Mouse (Mus musculus): ENCODE measurements around the gene Pkdcc. TPM values are rescaled to one million over a fixed set of nuclear protein-coding genes. Genes with fewer than 3 reads are reported as not detected.

Pkdcc gene
- total RNA-seq, 2 experiments from 2014 or later: 11.7 to 15.7 TPM

DNA sequence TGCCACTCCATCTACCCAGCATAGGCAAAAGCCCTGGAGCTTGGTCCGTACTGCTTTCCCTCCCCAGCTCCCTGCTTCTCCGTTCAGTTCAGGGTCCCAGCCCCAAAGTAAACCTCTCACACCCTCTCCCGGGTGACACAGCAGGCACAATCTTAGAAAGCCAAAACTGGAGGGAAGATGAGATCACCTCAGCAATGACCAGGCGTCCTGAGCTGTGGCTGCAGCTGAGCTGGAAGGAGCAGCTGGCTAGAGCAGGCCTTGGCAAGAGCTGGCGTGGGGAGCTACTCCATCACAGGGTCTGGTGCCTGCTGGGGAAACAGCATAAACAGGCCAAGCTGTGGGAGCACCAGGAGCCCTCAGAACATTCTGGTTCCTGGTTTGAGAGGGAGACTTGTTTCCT is 4.6 kb upstream of the Pkdcc start:
- intact Hi-C loops (cut with DNase I): no loop called here
- DNase-seq (ENCODE audit: low spot score in 2 of 2): no peak

- DNase-seq (ENCODE audit: low spot score in 2 of 2): no peak
- intact Hi-C loops (cut with DNase I): no loop called here
Observed at GRCm38 (mm10) chr17:83211196-83211595, 3.9 kb upstream of the Pkdcc start.

DNA sequence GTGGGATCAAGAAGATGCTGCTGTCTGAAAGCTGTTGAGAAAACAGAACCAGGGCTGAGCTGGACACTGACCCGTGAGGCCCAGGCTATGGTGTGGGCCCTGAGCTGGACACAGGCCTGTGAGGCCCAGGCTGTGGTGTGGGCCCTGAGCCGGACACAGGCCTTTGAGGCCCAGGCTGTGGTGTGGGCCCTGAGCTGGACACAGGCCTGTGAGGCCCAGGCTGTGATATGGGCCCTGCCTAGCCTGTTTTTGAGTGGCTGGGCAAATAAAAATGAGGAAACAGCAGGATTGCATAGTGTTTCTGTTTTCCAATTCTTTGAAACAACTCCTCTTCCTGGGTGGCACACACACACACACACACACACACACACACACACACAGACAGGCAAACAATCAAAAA is 2.7 kb upstream of the Pkdcc start:
- intact Hi-C loops (cut with DNase I): no loop called here

GRCm38 (mm10) chr17:83213228-83213915 is 1.7 kb upstream of the Pkdcc start:
- DNase-seq (ENCODE audit: low spot score in 2 of 2): no peak
- intact Hi-C loops (cut with DNase I): no loop called here

More for the DNA sequence above, 2.7 kb upstream of the Pkdcc start:
- DNase-seq (ENCODE audit: low spot score in 2 of 2): no peak

GRCm38 (mm10) chr17:83214161-83214592 is 915 bp upstream of the Pkdcc start:
- intact Hi-C loops (cut with DNase I): no loop called here
- no peak for DNase-seq (ENCODE audit: low spot score in 2 of 2)

GRCm38 (mm10) chr17:83215529-83216244 is 595 bp downstream of the Pkdcc start:
- intact Hi-C loops (cut with DNase I): loop anchor here (5.0 kb wide), 1 partner anchor 1678 kb away; no protein-coding TSS in a partner anchor
- DNase-seq (ENCODE audit: low spot score in 2 of 2): peak; percentile 58 to 69

GRCm38 (mm10) chr17:83216251-83216919 is 1.3 kb downstream of the Pkdcc start:
- intact Hi-C loops (cut with DNase I): loop anchor here (5.0 kb wide), 1 partner anchor 1679 kb away; no protein-coding TSS in a partner anchor
- DNase-seq (ENCODE audit: low spot score in 2 of 2): no peak

- no peak for DNase-seq (ENCODE audit: low spot score in 2 of 2)
- intact Hi-C loops (cut with DNase I): loop anchor here (5.0 kb wide), 1 partner anchor 1681 kb away; no protein-coding TSS in a partner anchor
Observed at GRCm38 (mm10) chr17:83218189-83218588, 3.1 kb downstream of the Pkdcc start.

GRCm38 (mm10) chr17:83218722-83219121 is 3.6 kb downstream of the Pkdcc start:
- DNase-seq (ENCODE audit: low spot score in 2 of 2): no peak
- intact Hi-C loops (cut with DNase I): loop anchor here (5.0 kb wide), 1 partner anchor 1681 kb away; no protein-coding TSS in a partner anchor

DNA sequence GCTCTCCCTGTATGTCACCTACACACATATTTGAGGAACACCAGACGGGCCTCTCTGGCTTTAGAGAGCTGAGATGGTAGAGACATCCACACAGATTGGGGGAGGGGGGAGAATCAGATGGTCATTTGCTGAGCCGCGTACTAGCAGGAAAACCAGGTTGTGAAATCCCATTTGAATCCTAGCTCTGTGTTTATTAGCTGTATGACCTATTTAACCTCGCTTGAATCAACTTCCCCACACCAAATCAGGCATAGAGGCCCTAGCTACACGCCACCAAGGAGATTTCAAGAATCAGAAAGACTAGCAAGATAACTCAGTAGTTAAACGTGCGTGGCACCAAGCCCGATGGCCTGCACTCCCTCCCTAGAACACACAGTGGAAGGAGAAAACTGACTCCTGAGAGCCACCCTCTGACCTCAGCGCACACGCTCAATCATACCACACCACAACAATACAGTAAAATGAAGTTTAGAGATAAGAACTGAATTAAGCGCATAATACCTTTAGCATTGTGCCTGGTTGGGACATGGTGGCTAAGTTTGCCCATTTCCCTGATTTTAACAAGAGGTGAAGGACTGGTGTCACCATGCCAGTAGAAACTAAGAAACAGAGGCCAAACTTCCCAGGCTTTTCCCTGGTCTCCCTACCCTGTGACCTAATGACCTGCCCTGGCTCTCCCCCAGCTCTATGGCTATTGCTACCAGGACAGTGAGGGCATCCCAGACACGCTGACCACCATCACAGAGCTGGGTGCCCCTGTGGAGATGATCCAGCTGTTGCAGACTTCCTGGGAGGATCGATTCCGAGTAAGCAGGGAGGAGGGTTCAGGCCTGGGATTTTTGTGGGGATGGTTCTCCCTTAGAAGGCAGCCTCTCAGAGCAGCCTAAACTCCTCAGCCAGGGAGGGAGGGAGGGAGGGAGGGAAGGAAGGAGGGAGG is 4.5 kb downstream of the Pkdcc start:
- DNase-seq (ENCODE audit: low spot score in 2 of 2): no peak
- intact Hi-C loops (cut with DNase I): loop anchor here (5.0 kb wide), 1 partner anchor 1682 kb away; no protein-coding TSS in a partner anchor

DNA sequence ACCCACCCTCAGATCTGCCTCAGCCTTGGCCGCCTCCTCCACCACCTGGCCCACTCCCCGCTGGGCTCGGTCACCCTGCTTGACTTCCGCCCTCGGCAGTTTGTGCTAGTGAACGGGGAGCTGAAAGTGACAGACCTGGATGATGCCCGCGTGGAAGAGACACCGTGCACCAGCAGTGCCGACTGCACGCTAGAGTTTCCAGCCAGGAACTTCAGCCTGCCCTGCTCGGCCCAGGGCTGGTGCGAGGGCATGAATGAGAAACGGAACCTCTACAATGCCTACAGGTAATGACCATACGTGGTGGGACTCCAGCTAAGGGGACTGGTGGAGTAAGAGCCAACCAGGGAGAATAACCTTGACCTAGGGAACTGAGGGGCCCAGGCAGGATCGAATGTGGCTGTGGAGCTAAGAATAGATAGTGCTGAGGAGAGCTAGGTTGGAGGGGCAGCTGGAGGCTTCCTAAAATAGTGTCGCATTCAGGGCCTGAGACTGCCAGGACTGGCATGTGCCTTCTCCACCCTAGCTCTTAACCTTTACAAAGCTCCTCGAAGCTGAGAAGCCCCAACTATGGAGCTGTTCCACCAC is 6.0 kb downstream of the Pkdcc start:
- no peak for DNase-seq (ENCODE audit: low spot score in 2 of 2)
- intact Hi-C loops (cut with DNase I): no loop called here

- DNase-seq (ENCODE audit: low spot score in 2 of 2): no peak
Observed at GRCm38 (mm10) chr17:83221611-83222500, 6.8 kb downstream of the Pkdcc start.

GRCm38 (mm10) chr17:83222705-83223104 is 7.6 kb downstream of the Pkdcc start:
- intact Hi-C loops (cut with DNase I): no loop called here
- DNase-seq (ENCODE audit: low spot score in 2 of 2): no peak

More at GRCm38 (mm10) chr17:83221611-83222500, 6.8 kb downstream of the Pkdcc start:
- intact Hi-C loops (cut with DNase I): no loop called here

GRCm38 (mm10) chr17:83224451-83224971 is 9.4 kb downstream of the Pkdcc start:
- peak; percentile 51 to 57 for DNase-seq (ENCODE audit: low spot score in 2 of 2)
- intact Hi-C loops (cut with DNase I): no loop called here

DNA sequence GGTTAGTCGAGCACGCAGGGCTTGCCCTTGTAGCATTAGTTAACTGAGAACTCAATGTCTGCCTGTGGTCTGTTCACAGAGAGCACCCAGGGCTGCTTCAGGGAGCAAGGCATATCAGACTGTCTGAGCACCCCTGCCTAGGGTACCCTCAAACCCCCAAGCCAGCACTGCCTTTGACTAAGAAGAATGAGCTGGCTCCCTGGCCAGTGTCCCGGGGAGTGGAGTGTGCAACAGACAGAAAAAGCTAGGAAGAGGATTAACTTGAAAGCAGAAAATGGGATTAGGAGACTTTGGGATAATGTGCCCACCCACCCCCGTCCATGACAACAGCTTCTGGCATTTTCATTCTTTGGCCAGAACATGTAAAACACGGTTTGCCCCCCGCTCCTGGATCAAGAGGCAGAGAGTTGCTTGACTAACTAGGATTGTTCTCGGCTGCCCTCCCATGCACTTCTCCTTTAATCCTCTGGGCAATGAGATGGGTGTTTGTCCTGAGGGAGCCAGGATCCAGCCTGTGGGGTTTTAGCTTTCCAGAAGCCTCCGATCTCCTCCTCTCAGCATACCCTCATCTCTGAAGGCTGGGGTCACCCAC is 11.4 kb downstream of the Pkdcc start:
- DNase-seq (ENCODE audit: low spot score in 2 of 2): no peak
- intact Hi-C loops (cut with DNase I): no loop called here

DNA sequence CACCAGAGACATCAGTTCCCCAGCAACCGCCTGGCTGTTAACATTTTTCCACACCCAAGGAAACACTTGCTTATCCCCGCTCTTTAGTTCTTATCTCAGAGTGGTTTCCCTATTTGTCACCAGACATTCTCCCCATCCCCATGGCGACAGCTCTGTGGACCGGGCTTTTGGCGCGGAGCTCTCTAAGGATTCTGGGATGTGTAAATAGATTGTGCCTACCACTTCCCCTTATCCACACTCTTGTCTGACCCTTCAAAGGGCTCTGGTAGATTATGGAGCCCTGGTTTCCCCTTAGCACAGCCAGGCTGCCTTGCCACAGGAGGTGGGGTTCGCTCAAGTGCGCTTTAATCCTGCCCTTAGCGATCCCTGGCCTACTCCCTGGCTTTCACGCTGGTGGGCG is 16.3 kb downstream of the Pkdcc start:
- no peak for DNase-seq (ENCODE audit: low spot score in 2 of 2)
- intact Hi-C loops (cut with DNase I): no loop called here

DNA sequence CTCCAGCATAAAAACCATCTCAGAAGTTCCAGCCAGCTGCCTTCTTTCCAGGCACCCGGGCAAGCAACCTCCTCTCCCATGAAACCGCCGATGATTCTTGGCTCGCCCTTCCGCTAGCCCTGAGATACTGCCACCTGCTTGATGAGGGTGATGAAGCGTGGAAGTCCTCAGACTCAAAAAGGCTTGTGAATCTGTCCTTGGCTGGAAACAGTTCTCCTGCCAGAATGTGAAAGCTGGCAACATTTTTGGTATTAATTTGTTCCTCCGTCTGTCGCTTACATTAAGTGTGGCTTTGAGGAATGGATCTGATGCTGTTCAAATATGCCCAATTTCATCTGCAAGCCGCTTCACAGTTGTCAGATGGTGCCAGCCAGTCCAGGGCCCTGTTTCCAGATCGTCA is 20.1 kb downstream of the Pkdcc start:
- DNase-seq (ENCODE audit: low spot score in 2 of 2): no peak
- intact Hi-C loops (cut with DNase I): no loop called here
